Mouse (Mus musculus) neural tube, embryonic 11.5 days (tissue): ENCODE measurements at regions not wholly inside any gene's neighbourhood (a gene's known extent, or its start where the extent isn't known, plus 50 kb on each side); places are given as distances from the start of the nearest gene placed in this dataset.

Source experiments
- ATAC-seq: fragments of 200-750 bp; cut with Nextera tagmentation; 2 replicates; pipeline ENCODE4 v1.8.0; 2017; ENCODE audit warnings: moderate number of reproducible peaks, mild to moderate bottlenecking, moderate TSS enrichment, moderate library complexity; ENCODE audit not compliant: insufficient read depth, low FRiP score, low TSS enrichment
- DNase-seq: peaks from one replicate; pipeline ENCODE4 v3.0.0-alpha.2; 2015; ENCODE audit warnings: low spot score
- H3K27ac ChIP-seq: fragments of 300-500 bp; sonication (generic); 2 replicates; pipeline ENCODE4 v1.5.1; 2014; ENCODE audit warnings: low read depth, mild to moderate bottlenecking, low read length
- H3K27me3 ChIP-seq: fragments of 300-500 bp; sonication (generic); 2 replicates; pipeline ENCODE4 v1.6.1; 2014; ENCODE audit warnings: mild to moderate bottlenecking, low read length, mixed read lengths; ENCODE audit not compliant: control insufficient read depth, insufficient read depth
- H3K36me3 ChIP-seq: fragments of 300-500 bp; sonication (generic); 2 replicates; pipeline ENCODE4 v1.6.1; 2014; ENCODE audit warnings: mild to moderate bottlenecking, low read length, moderate library complexity, mixed read lengths; ENCODE audit not compliant: control insufficient read depth, insufficient read depth
- H3K4me1 ChIP-seq: fragments of 300-500 bp; sonication (generic); 2 replicates; pipeline ENCODE4 v1.6.1; 2014; ENCODE audit warnings: low read length, mixed read lengths; ENCODE audit not compliant: control insufficient read depth, insufficient read depth
- H3K4me2 ChIP-seq: fragments of 300-500 bp; sonication (generic); 2 replicates; pipeline ENCODE4 v1.6.1; 2014; ENCODE audit warnings: low read depth, mild to moderate bottlenecking, moderate library complexity
- H3K4me3 ChIP-seq: fragments of 300-500 bp; sonication (generic); 2 replicates; pipeline ENCODE4 v1.5.1; 2014; ENCODE audit warnings: low read depth, low read length
- H3K9ac ChIP-seq: fragments of 300-500 bp; sonication (generic); 2 replicates; pipeline ENCODE4 v1.6.1; 2014; ENCODE audit warnings: mild to moderate bottlenecking, low read length
- H3K9me3 ChIP-seq: fragments of 300-500 bp; sonication (generic); 2 replicates; pipeline ENCODE4 v1.6.1; 2016; ENCODE audit warnings: low read length; ENCODE audit not compliant: control insufficient read depth
- whole genome bisulfite sequencing: fragments of 180-500 bp; shearing (Covaris S2); extraction: QIAGEN DNeasy Blood & Tissue Kit; methylation state at CpG from one replicate; pipeline ENCODE4 v1.1.7; 2014; 5-methylcytosine and 5-hydroxymethylcytosine counted together

DNA sequence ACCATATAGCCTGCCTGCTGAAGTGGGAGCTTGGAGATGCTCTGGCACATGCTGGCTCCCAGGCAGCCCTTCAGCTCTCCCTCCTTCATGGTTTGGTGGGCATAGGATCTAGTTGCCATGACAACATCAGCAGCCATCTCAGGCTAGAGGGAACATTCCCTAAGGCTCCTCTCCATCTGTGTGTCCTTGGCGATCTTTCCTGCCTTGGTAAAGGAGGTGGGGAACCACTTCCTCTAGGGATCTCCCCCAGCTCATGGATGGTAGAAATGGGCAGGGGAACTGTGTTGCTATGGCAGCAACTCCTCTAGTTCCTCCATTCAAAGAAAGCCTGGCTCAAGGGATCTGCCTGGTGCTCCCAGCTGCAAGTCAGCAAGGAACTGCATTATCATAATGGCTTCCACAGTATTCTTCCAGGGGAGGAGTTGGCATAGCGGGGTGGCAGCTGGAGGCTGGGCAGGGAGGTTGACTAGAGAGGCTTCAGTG, 74.6 kb upstream of the Gpr158 start:
- WGBS = 46% methylated on average over 2 of the region's 2 CpGs
- DNase-seq (peak; percentile 20), ATAC-seq (peak; percentile 58; the same call in 1 of the 2 replicates)
- H3K4me2 ChIP-seq = no peak overlapping the region
- H3K27ac ChIP-seq = no peak overlapping the region
- H3K4me1 ChIP-seq = no peaks in the 10 kb centered on the region
- H3K27me3 ChIP-seq = no peaks in the 10 kb centered on the region
- no peaks in the 10 kb centered on the region for H3K9me3 ChIP-seq
- H3K36me3 ChIP-seq = no peaks in the 10 kb centered on the region
- H3K9ac ChIP-seq = no peak overlapping the region
- H3K4me3 ChIP-seq = no peak overlapping the region

DNA sequence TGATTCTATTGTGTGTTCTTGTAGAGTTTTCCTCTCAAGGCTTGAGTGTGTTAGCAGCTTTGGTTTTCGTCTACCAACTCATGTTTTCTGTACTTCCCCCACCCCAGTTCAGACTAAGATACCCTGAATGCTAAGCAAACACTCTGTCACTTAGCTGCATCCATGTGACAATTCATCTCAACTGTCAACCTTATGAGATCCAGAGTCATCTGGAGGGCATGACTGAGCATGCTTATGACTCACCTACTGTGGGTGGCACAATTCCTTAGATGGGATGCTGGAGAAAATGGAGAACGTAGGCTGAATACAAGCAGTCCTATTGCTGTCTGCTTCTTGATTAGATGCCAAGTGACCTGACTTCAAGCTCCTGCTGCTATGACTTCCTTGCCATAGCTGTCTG, 73.3 kb upstream of the Gpr158 start:
- WGBS = 79% methylated on average over 2 of the region's 2 CpGs
- no peak overlapping the region for H3K27ac ChIP-seq
- H3K4me3 ChIP-seq = no peak overlapping the region
- H3K4me2 ChIP-seq = no peak overlapping the region
- DNase-seq (no peak), ATAC-seq (no peak)
- H3K9me3 ChIP-seq = no peaks in the 10 kb centered on the region
- H3K27me3 ChIP-seq = no peaks in the 10 kb centered on the region
- no peaks in the 10 kb centered on the region for H3K36me3 ChIP-seq
- no peaks in the 10 kb centered on the region for H3K4me1 ChIP-seq
- no peak overlapping the region for H3K9ac ChIP-seq

DNA sequence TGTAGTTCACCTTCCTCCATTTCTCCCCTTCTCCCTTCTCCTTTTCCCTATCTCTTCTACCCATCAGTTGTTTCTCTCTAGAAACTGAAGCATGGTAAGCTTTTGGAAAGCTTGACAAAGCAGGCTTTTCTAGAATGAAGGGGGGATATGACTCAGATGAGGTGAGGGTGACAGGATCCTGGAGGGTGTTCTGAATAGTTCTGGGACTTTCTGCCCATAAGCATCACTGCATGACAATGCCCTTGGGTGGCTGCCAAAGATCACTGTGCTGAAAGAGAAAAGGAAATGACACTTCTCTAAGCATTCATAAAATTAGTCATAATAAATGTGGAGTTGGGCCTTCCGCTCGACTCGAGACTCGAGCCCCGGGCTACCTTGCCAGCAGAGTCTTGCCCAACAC, 67.7 kb upstream of the Gpr158 start:
- Histone ChIP-seq H3K27ac (no peak overlapping the region), H3K4me1 (no peaks in the 10 kb centered on the region), H3K27me3 (no peaks in the 10 kb centered on the region), H3K4me2 (no peak overlapping the region), H3K9ac (no peak overlapping the region), H3K36me3 (no peaks in the 10 kb centered on the region), H3K4me3 (no peak overlapping the region), H3K9me3 (no peaks in the 10 kb centered on the region)
- 88% methylated on average over 5 of the region's 5 CpGs for WGBS
- DNase-seq (no peak), ATAC-seq (no peak)
